Mouse (Mus musculus) G1E-ER4 (cell line): ENCODE results near the gene Sbno1. TPM values are rescaled to one million over a fixed set of nuclear protein-coding genes. Genes with fewer than 3 reads are reported as not detected.

Experiments
- GATA1 ChIP-seq: IDR thresholded peaks from one replicate; pipeline ENCODE4 v1.8.0; 2012; ENCODE audit warnings: low read length, inconsistent platforms
- polyA plus RNA-seq: library from polyadenylated mRNA; stranded (reverse); fragments of >175 nt; gene quantifications from 2 replicates; pipeline ENCODE4 v1.2.3, GENCODE M21; 2012

The Sbno1 gene
- polyA plus RNA-seq, 1 experiment: 29.8 TPM

GRCm38 (mm10) chr5:124449494-124449893 is 23.7 kb upstream of the Sbno1 start:
- TF ChIP-seq GATA1: no peak

GRCm38 (mm10) chr5:124446301-124446881 is 20.6 kb upstream of the Sbno1 start:
- no peak for TF ChIP-seq GATA1

- TF ChIP-seq GATA1: no peak
Measured at GRCm38 (mm10) chr5:124445621-124446293, 20.0 kb upstream of the Sbno1 start.

- TF ChIP-seq GATA1: no peak
Measured at GRCm38 (mm10) chr5:124444661-124445561, 19.1 kb upstream of the Sbno1 start.

GRCm38 (mm10) chr5:124444208-124444607 is 18.4 kb upstream of the Sbno1 start:
- TF ChIP-seq GATA1: no peak

GRCm38 (mm10) chr5:124442628-124443027 is 16.8 kb upstream of the Sbno1 start:
- no peak for TF ChIP-seq GATA1

- TF ChIP-seq GATA1: no peak
Measured at GRCm38 (mm10) chr5:124440094-124440701, 14.4 kb upstream of the Sbno1 start.

- no peak for TF ChIP-seq GATA1
Measured at GRCm38 (mm10) chr5:124439447-124440093, 13.8 kb upstream of the Sbno1 start, which contains the start of gene Kmt5a. Gene Kmt5a (plus strand): TSS chr5:124439930.

- no peak for TF ChIP-seq GATA1
Measured at GRCm38 (mm10) chr5:124438746-124439145, 12.9 kb upstream of the Sbno1 start.

GRCm38 (mm10) chr5:124438229-124438628 is 12.4 kb upstream of the Sbno1 start:
- no peak for TF ChIP-seq GATA1

GRCm38 (mm10) chr5:124433048-124433447 is 7.2 kb upstream of the Sbno1 start:
- TF ChIP-seq GATA1: no peak

- no peak for TF ChIP-seq GATA1
Measured at GRCm38 (mm10) chr5:124432398-124433012, 6.7 kb upstream of the Sbno1 start.

- TF ChIP-seq GATA1: no peak
Measured at GRCm38 (mm10) chr5:124426475-124427071, 772 bp upstream of the Sbno1 start.

- TF ChIP-seq GATA1: no peak
Measured at GRCm38 (mm10) chr5:124424723-124425411, 934 bp downstream of the Sbno1 start.

GRCm38 (mm10) chr5:124424200-124424722 is 1.5 kb downstream of the Sbno1 start:
- no peak for TF ChIP-seq GATA1
